Mouse (Mus musculus): Measurements from ENCODE around the gene Hoxd11. TPM values are rescaled to one million over a fixed set of nuclear protein-coding genes. Genes with fewer than 3 reads are reported as not detected.

Hoxd11 gene
- polyA plus RNA-seq (2012; ENCODE audit: low replicate concordance), result not detected in 2 replicates

DNA sequence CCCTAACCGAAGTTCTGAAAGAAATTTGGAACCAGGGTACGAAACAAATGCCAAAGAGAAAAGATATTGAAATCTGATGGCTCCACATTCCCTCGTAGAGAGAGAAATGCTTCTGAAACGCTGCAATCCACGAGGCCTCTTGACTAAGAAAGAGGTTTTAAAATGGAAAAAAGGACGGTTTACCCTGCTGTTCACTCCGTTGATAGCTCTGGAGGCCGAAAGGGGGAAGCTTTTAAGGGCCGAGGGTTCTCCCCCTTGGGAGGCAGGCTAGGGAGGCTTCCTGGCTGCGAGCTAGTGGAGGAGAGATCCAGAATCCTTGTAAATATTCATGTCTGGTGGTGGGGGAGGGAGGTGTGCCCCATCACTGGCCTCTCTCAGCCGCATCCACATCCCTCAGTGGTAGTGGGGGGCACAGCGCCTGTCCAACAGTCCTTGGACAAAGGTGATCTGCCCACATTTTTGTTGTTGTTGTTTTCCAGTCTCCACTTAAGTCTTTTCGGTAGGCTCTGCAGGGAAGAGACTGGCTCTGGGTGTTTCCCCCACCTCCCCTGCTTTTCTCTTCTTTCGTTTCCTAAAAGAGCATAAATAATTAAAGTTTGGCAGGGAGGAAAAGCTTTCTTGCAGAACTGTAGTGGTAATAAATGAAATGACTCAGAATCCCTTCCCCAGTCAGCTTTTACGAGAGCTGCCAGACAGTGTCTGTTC lies at the start of gene Hoxd11:
Gene Hoxd11 (plus strand): TSS at position 667 of the 705 bp plus-strand sequence.

DNA sequence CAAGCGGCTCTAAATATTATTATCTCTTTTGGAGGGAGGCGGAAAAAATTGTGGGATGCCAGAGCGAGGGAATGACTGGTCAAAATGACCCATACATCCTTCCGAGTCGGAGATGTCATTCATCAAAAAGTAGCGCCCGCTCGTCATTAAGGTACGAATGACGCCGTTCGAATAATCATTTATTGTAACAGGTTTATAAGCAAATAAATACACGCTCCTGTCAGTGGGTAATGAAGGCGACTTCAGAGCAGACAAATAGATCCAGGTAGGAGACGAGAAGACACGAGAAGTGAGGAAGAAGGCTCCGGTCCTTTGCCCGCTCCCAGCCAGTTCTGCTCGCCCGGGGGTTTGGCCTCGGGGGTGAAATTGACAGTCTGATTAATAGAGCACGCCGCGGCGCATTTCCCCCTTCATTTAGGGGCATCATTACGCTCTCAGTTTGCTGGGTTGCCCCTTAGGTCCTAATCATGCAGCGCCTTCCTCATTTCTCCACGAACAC lies 19.8 kb upstream of the Hoxd11 start, which contains the start of gene Evx2:
Gene Evx2 (minus strand): TSS at position 51 of the 499 bp plus-strand sequence.

DNA sequence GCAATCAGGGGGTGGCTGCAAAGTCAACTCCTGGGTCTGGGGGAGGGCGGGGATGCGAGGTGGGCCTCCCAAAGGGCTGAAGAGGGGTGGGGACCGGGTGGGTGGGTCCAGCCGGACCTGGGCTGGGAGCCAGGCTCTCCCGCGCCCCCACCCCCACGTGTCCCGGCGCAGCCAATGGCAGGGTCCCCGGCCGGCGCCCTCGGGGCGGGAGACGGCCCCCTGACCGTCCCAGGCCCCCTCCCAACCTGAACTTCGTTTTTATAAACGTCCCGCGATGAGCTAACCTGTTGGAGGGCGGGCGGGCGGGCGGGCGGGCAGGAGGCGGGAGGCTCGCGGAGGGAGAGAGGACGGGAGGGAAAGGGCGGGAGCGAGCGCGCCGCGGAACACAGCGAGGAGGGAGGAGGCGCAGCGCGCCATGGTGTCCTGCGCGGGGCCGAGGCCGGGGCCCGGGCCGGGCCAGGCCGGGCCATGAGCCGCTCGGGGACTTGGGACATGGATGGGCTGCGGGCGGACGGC lies 11.5 kb upstream of the Hoxd11 start, which contains the start of gene Hoxd13:
Gene Hoxd13 (plus strand): TSS at position 469 of the 516 bp plus-strand sequence.

DNA sequence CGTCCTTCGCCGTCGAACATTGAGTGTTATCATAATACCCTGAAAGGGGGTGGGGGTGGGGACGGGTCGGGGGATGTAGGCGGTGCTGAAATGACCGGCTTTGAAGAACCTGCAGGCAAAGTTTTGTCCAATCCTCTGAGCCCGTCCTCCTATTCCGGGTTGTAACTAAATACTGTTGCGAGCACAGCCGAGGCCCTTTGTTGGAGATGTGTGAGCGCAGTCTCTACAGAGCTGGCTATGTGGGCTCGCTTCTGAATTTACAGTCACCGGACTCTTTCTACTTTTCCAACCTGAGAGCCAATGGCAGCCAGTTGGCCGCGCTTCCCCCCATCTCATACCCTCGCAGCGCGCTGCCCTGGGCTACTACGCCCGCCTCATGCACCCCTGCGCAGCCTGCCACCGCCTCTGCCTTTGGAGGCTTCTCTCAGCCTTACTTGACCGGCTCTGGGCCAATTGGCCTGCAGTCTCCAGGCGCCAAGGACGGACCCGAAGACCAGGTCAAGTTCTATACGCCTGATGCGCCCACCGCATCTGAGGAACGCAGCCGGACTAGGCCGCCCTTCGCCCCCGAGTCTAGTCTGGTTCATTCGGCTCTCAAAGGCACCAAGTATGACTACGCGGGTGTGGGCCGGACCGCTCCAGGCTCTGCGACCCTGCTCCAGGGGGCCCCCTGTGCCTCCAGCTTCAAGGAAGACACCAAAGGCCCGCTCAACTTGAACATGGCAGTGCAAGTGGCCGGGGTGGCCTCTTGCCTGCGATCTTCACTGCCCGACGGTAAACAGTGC lies 4.3 kb upstream of the Hoxd11 start, which contains the start of gene Hoxd12:
Gene Hoxd12 (plus strand): TSS at position 133 of the 785 bp plus-strand sequence.

DNA sequence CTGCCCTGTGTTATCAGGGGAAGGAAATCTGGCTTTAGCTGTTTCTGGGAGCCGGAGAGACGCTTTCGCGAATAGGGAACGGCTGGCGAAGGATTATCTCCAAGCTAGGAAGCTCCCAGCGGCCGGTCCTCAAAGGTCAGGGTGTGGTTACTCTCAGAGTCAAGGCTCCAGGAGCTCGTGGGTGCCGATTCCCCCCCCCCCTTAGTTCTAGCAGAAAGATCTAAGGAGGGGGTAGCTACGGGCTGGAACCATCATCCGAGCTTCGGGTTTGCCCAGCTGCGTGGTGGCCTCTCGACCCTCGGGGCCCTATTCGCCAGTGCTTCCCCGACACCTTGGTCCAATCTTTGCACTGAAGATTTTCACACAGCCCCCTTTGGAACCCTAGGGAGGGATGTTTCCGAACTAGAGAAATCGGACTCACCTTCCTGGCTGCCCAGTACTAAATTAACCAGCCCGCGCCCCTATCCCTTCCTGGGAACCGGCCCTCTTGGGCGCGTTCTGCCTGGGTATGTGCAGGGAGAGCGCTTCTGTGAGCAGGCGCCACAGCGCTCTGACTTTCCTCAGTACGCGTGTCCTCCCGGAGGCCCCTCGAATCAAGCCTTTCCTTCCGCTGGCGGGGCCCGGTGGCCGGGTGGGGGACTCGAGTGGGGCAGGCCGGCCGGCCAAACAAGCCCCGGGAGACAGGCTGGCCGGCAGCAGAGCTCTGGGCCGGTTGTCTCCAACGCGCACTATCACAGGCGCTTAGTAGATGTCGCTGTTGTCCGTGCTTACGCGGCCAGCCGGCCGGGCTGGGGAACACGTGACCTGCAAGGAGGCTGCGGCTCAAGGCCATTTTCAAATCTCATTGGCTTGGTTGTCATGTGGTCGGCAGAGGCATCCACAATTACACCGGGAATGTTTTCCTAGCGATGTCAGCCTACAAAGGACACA lies 11.9 kb downstream of the Hoxd11 start, which contains the start of gene Hoxd10:
Gene Hoxd10 (plus strand): TSS at position 903 of the 930 bp plus-strand sequence.

DNA sequence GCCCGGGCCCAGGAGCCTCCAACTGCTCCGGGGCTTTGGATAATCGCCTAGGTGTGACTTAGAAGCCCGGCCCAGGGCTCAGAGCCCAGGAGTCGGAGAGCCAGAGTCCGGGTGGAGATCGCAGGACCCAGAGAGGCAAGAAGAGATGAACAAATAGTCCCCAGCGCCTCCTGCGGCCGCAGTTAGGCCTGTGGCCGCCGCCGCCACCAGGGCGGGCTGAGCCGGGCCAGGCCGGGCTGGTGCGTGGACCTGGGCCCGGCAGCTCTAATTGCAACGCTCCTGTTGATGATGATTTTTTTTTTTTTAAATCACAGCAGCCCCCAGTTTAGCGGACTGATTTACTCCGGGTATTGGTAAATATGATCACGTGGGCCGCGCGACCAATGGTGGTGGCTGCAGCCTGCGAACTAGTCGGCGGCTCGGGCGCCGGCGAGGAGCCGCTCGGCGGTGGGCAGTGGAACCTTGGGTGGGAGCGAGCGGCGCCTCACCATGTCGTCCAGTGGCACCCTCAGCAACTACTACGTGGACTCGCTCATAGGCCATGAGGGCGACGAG lies 18.3 kb downstream of the Hoxd11 start, which contains the start of gene Hoxd9:
Gene Hoxd9 (plus strand): TSS at position 161 of the 555 bp plus-strand sequence.

DNA sequence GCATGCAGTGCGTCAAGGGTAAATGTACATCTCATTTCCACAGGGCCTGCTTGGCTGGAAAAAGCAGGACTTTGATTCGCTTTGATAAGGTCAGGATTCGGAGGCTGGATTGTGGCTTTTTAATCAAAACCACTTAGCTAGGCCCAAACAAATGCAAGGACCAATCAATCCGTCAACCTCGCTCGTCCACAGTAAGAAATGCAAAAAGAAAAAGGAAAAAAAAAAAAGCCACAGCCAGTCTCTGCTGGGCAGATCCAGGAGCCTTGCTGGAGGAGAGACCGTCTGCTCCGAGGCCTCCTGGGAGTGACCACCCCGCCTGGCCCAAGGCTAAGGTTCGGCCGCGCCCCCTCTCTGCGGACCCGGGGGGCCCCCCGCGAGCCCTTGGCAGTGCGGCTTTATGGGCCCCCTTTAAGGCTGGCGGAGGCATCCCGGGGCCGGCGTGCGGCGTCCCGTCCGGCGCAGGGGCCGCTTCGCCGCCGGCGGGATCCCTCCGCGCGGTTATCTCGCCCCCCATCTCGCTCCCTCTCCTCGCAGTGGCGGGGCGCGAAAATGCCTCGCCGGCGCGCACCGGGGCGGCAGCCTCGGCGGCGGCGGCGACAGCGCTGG lies 25.1 kb downstream of the Hoxd11 start, which contains the start of gene Hoxd8:
Gene Hoxd8 (plus strand): TSS at position 223 of the 606 bp plus-strand sequence.

DNA sequence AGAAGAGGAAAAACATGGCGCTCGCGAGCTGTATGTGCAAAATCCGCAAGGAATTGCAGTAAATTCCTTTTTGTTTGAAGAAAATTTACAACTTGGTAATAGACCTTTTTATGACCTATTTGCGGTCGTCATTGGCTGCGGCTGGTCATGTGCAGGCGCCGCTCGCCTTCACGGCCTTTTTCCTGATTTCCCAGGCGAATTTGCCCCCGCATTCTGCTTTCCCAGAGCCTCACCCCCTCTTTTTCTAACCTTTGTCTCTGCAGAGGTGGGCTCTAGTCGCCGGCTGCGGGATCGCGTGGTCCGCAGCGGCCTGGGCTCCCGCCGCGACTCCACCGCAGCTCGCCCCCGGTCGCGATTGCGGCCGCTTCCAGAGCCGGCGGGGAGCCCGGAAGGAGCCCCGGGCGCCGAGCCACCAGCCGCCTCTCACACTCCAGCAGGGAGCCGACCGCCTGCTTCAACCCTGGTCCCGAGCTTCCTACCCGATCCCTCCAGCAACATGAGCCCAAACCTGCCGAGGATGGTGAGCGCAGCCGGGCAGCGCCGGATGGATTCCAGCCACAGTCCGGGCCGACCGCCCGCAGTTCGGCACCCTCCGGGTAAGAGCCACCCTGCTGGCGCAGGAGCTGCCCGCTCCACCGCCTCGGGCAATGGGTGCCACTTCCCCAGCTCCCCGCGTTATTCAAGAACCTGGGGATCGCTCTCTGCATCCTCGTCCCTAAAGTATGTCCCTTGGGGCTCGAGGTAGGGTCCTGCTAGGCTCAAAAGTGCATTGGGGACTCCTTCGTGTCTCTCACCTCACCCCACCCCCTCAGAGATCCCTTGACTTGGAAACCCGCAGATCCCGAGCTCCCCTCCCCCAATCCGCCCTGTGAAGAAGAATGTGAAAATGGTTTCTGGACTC lies 32.6 kb downstream of the Hoxd11 start, which contains the start of the genes Hoxd3 and Hoxd4:
Gene Hoxd3 (plus strand): TSS at position 207 of the 901 bp plus-strand sequence.
Gene Hoxd4 (plus strand): TSS at position 209 of the 901 bp plus-strand sequence.

DNA sequence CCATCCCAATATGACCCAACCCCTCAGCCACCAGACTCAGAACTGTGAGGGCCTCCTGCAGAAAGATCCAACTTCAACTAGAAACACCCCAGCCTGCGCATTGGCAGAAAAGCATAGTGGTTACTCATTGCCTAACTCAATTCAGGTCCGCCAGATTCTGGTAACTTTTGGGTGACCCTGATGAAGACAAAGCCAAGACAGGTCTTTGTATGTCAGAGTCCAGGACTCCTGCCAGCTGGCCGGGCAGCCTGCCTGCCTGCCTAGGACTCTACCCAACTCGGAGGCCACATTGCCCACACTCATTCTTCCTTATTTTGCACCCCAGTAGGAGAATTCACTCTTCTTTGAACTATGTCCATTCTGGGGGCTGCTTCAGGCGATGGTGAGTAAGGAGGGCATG lies 47.2 kb downstream of the Hoxd11 start, which contains the start of gene Gm28230:
Gene Gm28230 (plus strand): TSS at position 178 of the 400 bp plus-strand sequence.

Other genes starting within 250 kb of the Hoxd11 start
- 5.0 and 12.5 TPM in 2 replicates for gene Lnpk, start 100.1 kb upstream of the Hoxd11 start, polyA plus RNA-seq (2012; ENCODE audit: low replicate concordance)
- not detected in 2 replicates for gene Evx2, start 20.0 kb upstream of the Hoxd11 start, polyA plus RNA-seq (2012; ENCODE audit: low replicate concordance)
- gene Hoxd13, start 11.2 kb upstream of the Hoxd11 start, polyA plus RNA-seq (2012; ENCODE audit: low replicate concordance), result not detected in 2 replicates
- gene Hoxd12, start 4.5 kb upstream of the Hoxd11 start, polyA plus RNA-seq (2012; ENCODE audit: low replicate concordance), result not detected in 2 replicates
- gene Hoxd10, start 12.4 kb downstream of the Hoxd11 start, polyA plus RNA-seq (2012; ENCODE audit: low replicate concordance), result not detected in 2 replicates
- gene Hoxd9, start 18.2 kb downstream of the Hoxd11 start, polyA plus RNA-seq (2012; ENCODE audit: low replicate concordance), result not detected in 2 replicates
- 0.04 TPM in 1 of 2 replicates, not detected in the other for gene Hoxd8, start 25.1 kb downstream of the Hoxd11 start, polyA plus RNA-seq (2012; ENCODE audit: low replicate concordance)
- not detected in 2 replicates for gene Hoxd3, start 32.4 kb downstream of the Hoxd11 start, polyA plus RNA-seq (2012; ENCODE audit: low replicate concordance)
- gene Hoxd4, start 32.4 kb downstream of the Hoxd11 start, polyA plus RNA-seq (2012; ENCODE audit: low replicate concordance), result 0.47 TPM in 1 of 2 replicates, not detected in the other
- gene Gm28230, start 47.2 kb downstream of the Hoxd11 start, polyA plus RNA-seq (2012; ENCODE audit: low replicate concordance), result 0.03 TPM in 1 of 2 replicates, not detected in the other
- not detected in 2 replicates for gene Hoxd1, start 83.4 kb downstream of the Hoxd11 start, polyA plus RNA-seq (2012; ENCODE audit: low replicate concordance)
- 21.6 and 35.3 TPM in 2 replicates for gene Mtx2, start 146.2 kb downstream of the Hoxd11 start, polyA plus RNA-seq (2012; ENCODE audit: low replicate concordance)

All from hematopoietic multipotent progenitor cell, adult 10-12 weeks (in vitro differentiated cells).